Mouse (Mus musculus) inflammation-experienced regulatory T-cells (primary cell): ENCODE measurements around the gene Fthl17b. TPM values are rescaled to one million over a fixed set of nuclear protein-coding genes. Genes with fewer than 3 reads are reported as not detected.

Source experiments
- polyA plus RNA-seq, 2 experiments: library from polyadenylated mRNA; unstranded; fragments of 100-300 nt; shearing (Covaris generic); gene quantifications; one replicate each; pipeline ENCODE4 v1.2.1; 2017

The Fthl17b gene
- polyA plus RNA-seq: not detected

GRCm38 (mm10) chrX:8962875-8963274 is at the start of gene Fthl17b:
TSS of gene Fthl17b (minus strand) at chrX:8962975.

DNA sequence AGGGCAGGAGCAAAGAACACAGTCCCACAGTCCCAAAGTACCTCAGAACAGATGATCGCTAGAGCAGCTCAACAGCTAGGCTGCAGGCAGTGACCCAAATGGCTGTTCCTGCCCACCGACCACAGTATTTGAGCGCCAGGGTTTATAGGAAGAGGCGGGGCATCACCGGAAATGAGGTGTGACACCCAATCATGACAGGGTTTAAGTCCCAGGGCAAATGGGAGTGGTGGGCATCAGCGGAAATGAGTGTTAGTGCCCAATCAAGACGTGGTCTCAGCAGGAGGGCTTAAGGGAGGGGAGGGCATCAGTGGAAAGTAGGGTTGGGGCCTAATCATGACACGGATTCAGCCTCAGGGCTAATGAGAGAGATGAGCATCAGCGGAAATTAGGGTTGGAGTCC is 23.9 kb upstream of the Fthl17b start, which contains the start of gene Fthl17d:
TSS of gene Fthl17d (minus strand) at position 101 of the 400 bp plus-strand sequence.

DNA sequence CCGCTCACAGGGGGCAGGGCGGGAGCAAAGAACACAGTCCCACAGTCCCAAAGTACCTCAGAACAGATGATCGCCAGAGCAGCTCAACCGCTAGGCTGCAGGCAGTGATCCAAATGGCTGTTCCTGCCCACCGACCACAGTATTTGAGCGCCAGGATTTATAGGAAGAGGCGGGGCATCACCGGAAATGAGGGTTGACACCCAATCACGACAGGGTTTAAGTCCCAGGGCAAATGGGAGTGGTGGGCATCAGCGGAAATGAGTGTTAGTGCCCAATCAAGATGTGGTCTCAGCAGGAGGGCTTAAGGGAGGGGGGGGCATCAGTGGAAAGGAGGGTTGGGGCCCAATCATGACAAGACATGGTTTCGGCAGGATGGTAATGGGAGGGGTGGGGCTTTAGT is 13.7 kb upstream of the Fthl17b start, which contains the start of gene Fthl17c:
TSS of gene Fthl17c (minus strand) at position 101 of the 400 bp plus-strand sequence.

Other genes starting within 250 kb of the Fthl17b start
- not detected for gene Ssx9, start 214.5 kb downstream of the Fthl17b start, polyA plus RNA-seq
- not detected for gene Ssxb5, start 159.3 kb downstream of the Fthl17b start, polyA plus RNA-seq
- not detected for gene Gm6592, start 119.0 kb downstream of the Fthl17b start, polyA plus RNA-seq
- under 1 TPM in 1 of 2 experiments, not detected in 1; 0.39 TPM for gene Gm5751, start 88.7 kb downstream of the Fthl17b start, polyA plus RNA-seq
- 1 to 10 TPM in 1 of 2 experiments, under 1 TPM in 1; 0.58 to 3.6 TPM for gene B630019K06Rik, start 70.6 kb downstream of the Fthl17b start, polyA plus RNA-seq
- under 1 TPM in 1 of 2 experiments, not detected in 1; 0.67 TPM for gene Fthl17c, start 13.6 kb upstream of the Fthl17b start, polyA plus RNA-seq
- not detected for gene Fthl17d, start 23.8 kb upstream of the Fthl17b start, polyA plus RNA-seq
- not detected for gene Fthl17e, start 70.5 kb upstream of the Fthl17b start, polyA plus RNA-seq
- not detected for gene Fthl17f, start 100.0 kb upstream of the Fthl17b start, polyA plus RNA-seq
- gene 4930402K13Rik, start 141.6 kb upstream of the Fthl17b start, polyA plus RNA-seq: not detected
- 1 to 10 TPM in 1 of 2 experiments, under 1 TPM in 1; 0.66 to 1.0 TPM for gene Lancl3, start 236.9 kb upstream of the Fthl17b start, polyA plus RNA-seq